Mouse (Mus musculus) kidney, adult 8-10 months (tissue): ENCODE data around the gene Sgms1.
"Not testable (repeated sequence)": the region's sequence is repeated elsewhere in the genome, so short reads cannot be mapped to it uniquely, and the experiment has no call there.

Experiments
- DNase-seq, 2 experiments: peaks; one replicate each; pipeline ENCODE4 v3.0.0; 2022

Gene Sgms1

GRCm38 (mm10) chr19:32381511-32381961 lies 8.0 kb downstream of the Sgms1 start:
- DNase-seq: no peak

GRCm38 (mm10) chr19:32380748-32381147 lies 8.8 kb downstream of the Sgms1 start:
- no peak for DNase-seq

- no peak for DNase-seq
Observed at GRCm38 (mm10) chr19:32379239-32379920, 10.1 kb downstream of the Sgms1 start.

GRCm38 (mm10) chr19:32378581-32378980 lies 10.9 kb downstream of the Sgms1 start:
- DNase-seq: no peak

- DNase-seq: no peak
Observed at GRCm38 (mm10) chr19:32377701-32378325, 11.7 kb downstream of the Sgms1 start.

GRCm38 (mm10) chr19:32376886-32377535 lies 12.5 kb downstream of the Sgms1 start:
- DNase-seq: peak in 1 of 2 experiments; percentile 39

GRCm38 (mm10) chr19:32376054-32376453 lies 13.5 kb downstream of the Sgms1 start:
- DNase-seq: no peak

- DNase-seq: no peak
Observed at GRCm38 (mm10) chr19:32375473-32375985, 14.0 kb downstream of the Sgms1 start.

- DNase-seq: no peak
Observed at GRCm38 (mm10) chr19:32374751-32375150, 14.8 kb downstream of the Sgms1 start.

- DNase-seq: peak; percentile 36 to 47
Observed at GRCm38 (mm10) chr19:32373865-32374655, 15.5 kb downstream of the Sgms1 start.

- no peak for DNase-seq
Observed at GRCm38 (mm10) chr19:32372373-32372772, 17.1 kb downstream of the Sgms1 start.

- DNase-seq: peak in 1 of 2 experiments; percentile 44
Observed at GRCm38 (mm10) chr19:32367333-32367732, 22.2 kb downstream of the Sgms1 start.

GRCm38 (mm10) chr19:32366406-32366805 lies 23.1 kb downstream of the Sgms1 start:
- no peak for DNase-seq

GRCm38 (mm10) chr19:32365111-32365510 lies 24.4 kb downstream of the Sgms1 start:
- DNase-seq: no peak

- no peak for DNase-seq
Observed at GRCm38 (mm10) chr19:32363587-32363986, 25.9 kb downstream of the Sgms1 start.

GRCm38 (mm10) chr19:32362520-32362919 lies 27.0 kb downstream of the Sgms1 start:
- no peak for DNase-seq

GRCm38 (mm10) chr19:32360989-32361698 lies 28.4 kb downstream of the Sgms1 start:
- no peak for DNase-seq

GRCm38 (mm10) chr19:32360546-32360945 lies 29.0 kb downstream of the Sgms1 start:
- DNase-seq: no peak

- peak in 1 of 2 experiments; percentile 63 for DNase-seq
Observed at GRCm38 (mm10) chr19:32358699-32359517, 30.6 kb downstream of the Sgms1 start.

GRCm38 (mm10) chr19:32358011-32358410 lies 31.5 kb downstream of the Sgms1 start:
- not testable (repeated sequence) for DNase-seq

- DNase-seq: no peak
Observed at GRCm38 (mm10) chr19:32356166-32356565, 33.3 kb downstream of the Sgms1 start.
